Mouse (Mus musculus) cerebellum, adult 9-11 months (tissue): Measurements from ENCODE around the gene Taok2.

ENCODE experiments used
- DNase-seq: peaks from one replicate; pipeline ENCODE4 v3.0.0; 2022

Taok2 gene

DNA sequence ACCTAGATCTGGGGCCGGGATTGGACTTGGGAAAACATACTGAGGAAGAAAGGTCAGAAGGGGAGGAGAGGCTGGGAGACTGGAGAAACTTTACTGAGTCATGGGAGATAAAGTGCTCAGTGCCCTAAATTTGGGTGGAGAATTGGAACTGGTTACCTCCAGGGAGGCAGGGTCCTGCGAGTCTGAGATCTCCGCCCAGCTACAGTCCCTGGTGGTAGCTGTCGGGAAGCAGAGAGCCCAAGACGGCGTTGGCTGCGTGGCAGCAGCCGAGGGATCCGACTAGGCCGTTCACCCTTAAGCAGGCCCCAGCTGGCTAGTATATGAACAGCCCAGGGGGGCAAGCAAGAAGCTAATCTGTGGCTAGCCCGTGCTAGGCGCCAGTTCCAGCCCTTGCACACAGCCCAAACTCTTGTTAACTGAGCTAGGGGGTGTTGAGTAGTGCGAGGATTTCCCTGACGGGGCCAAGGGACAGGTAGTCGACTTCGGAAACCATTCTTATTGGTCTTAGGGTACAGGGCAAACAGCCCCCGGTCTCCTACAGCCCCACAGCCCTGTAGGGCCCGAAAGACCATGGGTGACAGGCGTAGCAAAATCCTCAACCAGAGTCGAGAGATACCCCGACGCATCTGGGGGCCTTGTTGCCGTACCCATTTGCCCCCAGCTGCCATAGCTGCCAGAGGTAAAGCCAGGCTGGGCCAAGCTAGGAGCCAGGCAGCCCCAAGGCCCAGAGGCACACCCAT lies 14.6 kb downstream of the Taok2 start:
- DNase-seq = no peak

DNA sequence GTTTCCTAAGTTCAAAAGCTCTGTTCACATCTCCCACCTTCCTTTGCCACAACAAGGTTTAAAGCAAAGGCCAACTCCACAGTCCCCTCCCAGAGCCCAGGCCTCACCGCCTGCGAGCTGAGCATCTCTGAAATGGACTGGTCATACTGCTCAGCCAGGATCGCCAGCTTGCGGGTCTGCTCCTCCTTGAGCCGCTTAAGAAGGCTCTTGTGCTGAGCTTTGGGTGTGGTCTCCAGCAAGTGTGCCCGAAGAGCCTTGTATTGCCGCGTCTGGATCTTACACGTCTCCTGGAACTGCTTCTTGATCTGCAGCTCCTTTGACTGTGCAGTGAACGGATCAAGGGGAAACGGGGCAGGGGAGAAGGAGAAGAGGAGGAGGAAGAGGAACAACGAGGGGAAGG lies 16.5 kb downstream of the Taok2 start:
- DNase-seq = no peak

DNA sequence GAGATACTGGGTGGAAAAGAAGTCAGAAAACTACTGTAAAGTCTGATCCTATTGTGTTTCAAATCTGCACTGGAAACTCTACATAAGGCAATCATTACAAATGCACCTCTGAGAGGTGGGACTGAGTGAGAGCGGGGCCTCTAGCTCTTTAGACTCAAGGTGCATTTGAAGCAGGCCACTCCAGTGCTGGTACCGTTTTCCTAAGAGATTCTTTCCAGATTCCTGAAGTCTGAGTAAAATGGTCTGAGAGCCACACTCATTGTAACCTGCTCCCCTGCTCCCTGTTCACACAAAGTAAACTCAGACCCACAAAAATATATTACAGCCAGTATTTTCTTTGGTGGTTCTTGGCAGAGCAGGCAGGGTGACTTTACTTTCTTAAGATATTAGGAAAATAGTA lies 17.0 kb downstream of the Taok2 start:
- no peak for DNase-seq

DNA sequence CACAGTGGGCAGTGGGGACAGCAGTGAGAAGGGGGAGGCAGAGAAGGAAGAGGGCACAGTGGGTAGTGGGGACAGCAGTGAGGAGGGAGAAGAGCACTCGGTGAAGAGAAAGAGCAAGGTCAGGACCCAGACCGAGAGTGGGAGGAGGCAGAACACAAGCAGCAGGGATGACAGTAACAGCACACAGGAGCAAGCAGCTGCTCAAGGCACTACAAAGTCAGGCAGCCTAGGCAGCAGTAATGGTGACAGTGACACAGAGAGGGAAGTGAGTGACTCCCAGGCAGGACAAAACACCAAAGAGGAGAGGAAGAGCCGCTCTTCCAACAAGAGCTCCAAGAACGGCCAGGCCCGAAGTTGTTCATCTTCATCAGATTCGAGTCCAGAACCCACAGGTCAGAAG lies 20.7 kb downstream of the Taok2 start:
- no peak for DNase-seq

DNA sequence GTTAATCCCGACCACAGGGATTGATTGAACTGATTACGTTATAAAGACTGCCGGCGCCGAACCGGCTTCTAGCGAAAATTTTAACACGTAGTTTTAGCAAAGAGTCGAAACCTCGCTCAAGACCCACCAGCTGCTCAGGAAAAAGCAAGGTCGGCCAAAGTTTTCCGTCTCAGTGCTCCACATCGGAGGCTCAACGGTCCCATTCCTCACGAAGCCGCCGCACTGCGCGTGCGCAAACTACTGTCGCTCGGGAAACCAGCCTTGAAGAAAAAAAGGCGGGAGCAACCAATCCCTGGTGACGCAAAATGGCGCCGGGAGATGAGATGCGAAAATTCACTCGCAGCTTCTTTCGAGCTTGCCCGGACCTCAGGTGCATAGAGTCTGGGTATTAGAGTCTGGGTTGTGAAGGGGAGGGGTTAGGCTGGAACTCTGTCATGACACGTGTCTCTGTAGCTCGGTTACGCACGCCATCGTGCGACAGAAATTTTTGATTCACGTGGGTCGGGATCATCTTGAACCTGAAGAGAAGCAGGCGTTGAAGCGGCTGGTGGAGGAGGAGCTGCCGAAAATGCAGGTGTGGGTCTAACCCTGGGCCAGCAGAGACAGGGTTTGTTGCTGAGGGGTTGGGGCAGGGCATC lies 22.2 kb downstream of the Taok2 start, which contains the start of gene Ino80e:
Ino80e (minus strand) TSS at position 231 of the 638 bp plus-strand sequence.
- peak; percentile 95 for DNase-seq

DNA sequence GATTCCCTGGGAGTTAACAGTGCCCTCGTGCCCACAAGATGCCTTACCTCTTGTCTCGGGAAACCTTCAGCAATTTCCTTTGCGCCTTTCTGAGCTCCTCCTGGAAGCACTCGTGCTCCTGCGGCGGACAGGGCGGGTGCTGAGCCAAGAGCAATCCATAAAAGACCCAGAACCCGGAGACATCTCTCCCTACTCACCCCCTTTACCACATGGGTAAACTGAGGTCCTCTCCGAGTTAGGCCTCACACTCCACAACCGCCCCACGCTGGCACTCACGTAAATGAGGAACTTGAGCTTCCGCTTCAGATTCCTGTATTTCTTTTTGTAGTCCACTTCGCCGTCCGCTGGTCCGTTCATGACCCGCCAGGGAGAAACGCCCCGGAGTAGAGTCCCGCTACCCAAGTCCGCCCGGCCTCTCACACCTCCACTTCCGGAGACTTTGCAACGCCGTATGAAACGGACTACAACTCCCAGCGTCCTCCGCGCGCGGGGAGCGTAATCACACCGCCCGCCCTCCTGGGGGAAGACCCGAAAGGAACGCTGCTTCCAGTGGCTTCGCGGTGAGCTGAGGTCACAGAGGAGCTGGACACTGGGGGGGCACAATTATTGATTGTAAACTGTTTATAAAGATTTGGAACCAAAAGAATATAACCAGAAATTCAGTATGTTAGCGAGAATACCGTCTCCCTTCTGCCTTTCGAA lies 22.9 kb downstream of the Taok2 start, which contains the start of gene Hirip3:
Hirip3 (plus strand) TSS at position 544 of the 702 bp plus-strand sequence.
- peak; percentile 95 for DNase-seq

DNA sequence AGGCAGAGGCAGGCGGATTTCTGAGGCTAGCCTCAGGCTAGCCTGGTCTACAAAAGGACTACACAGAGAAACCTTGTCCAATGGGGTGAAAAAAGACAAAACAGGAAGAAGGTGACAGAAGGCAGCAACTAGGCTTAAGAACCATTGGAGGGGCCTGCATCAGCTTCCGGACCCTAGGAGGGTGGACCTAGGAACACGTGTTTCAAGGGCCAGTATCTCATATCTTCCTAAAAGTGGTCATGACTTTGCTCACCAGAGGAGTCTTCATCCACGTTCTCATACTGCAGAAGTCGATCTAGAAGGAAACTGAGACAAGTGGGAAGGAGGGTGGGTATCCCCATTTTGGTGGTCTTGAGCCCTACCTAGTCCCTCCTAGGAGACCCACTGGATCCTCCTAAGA lies 23.5 kb downstream of the Taok2 start:
- no peak for DNase-seq

DNA sequence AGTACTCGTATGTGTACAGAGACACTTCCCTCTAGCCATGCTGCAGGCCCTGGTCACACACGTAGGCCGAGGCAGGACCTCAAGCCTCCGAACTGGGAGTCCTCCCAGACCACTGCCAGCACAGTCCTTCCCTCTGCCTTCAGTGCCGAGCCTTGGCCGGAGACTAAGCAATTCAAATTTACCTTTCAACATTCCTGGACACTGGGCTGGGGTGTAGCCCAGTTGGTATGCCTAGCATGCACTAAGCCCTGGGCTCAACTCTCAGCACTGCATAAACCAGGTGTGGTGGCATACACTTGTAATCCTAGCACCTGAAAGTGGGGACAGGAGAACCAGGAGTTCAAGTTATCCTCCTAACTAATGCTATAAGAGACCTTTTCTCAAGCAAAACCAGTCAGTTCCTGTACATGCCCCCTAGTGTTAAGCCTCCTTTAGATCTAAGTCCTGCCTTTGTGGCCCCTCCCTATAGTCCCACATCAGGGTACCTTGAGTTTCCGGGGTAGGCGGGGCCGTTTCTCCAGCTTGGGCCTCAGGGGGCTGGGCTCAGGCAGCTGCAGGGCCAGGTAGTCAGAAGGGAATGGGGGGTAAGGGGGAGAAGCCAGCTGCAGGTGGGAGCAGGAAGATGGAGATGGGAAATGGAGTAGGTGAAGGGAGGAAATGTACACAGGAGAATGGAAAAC lies 27.6 kb downstream of the Taok2 start:
- DNase-seq = peak; percentile 21

DNA sequence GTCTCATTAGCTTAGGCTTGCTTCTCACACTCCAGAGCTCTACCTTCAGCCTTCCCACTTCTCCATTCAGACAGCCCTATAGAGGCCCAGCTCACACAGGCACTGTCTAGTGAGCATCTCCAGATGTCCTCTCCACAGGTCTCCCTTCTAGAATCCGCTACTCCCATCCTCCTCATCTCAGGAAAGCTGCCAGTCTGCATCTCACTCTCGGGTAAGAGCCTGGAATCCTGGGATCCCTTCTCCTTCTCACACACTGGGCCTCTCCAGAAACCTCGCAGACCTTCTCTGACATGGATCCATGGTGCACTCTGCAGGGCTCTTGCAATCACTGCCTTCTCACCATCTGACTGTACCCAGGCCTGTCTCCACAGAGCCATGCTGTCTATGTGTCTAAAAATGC lies 28.9 kb downstream of the Taok2 start:
- DNase-seq = peak; percentile 68

DNA sequence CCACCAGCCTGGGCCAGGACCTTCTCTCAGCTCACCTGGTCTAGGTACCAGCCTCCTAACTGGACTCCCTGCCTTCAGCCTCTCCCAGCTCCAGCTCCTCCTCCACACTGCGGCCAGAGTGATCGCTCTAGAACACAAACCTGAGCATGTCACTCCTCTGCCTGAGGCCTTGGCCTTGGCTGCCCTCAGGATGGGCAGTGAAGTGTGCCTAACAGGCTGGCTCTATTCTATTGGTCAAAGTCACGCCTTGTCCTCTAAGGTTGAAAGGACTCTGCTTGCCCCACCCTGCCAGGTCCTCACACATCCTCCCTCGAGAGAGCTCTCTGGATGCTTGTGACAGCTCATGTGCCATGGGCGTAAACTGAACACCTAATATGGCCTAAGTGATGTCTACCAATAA lies 31.0 kb downstream of the Taok2 start:
- peak; percentile 32 for DNase-seq

DNA sequence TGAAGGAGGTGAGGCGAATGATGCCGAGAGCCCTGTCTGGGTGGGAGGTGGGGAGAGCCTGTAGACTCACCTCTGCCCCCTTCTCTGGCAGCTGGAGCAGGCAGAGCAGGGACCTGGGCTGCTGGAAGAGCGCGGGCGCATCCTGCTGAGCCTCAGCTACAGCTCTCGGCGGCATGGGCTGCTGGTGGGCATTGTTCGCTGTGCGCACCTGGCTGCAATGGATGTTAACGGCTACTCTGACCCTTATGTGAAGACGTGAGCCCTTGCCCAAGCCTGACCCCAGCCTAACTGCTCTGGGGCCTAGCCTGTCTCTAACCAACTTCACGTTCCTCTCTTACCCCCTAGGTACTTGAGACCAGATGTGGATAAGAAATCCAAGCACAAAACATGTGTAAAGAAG lies 33.3 kb downstream of the Taok2 start:
- peak; percentile 16 for DNase-seq

DNA sequence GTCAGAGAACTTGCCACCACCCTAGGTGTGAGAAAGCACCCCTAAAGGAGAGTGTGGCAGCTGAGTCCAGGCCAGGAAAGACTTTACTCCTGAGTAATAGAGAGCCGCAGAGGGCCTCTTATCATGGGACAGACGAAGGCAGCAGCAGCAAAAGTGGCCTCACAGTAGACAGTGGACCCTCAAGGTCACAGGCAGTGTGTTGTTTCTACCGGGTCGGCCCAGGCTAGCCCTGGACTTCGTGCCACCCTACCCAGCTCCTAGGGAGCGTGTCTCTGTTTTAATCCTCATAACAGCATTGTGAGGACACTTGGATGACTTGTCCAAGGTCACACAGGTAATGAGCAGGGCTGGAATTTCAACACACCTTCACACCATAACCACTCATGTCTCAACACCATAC lies 34.3 kb downstream of the Taok2 start:
- DNase-seq = no peak

DNA sequence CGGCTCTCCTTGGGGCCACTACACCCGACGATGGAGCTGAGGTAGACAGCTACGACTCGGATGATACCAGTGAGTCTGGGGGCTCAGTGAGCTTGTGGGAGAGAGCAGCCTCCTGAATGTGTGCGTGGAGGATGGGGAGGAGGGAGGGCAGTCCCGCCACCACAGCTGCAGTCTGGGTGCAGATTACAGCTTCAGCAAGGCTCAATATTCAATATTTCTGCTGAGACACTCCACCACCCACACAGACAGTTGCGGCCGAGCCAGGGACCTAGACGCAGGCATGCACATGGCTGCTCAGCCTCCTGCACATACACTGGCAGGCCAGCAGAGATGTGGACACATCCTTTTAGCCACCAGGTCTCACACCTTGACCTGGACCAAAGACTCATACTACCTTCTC lies 35.7 kb downstream of the Taok2 start:
- peak; percentile 18 for DNase-seq

DNA sequence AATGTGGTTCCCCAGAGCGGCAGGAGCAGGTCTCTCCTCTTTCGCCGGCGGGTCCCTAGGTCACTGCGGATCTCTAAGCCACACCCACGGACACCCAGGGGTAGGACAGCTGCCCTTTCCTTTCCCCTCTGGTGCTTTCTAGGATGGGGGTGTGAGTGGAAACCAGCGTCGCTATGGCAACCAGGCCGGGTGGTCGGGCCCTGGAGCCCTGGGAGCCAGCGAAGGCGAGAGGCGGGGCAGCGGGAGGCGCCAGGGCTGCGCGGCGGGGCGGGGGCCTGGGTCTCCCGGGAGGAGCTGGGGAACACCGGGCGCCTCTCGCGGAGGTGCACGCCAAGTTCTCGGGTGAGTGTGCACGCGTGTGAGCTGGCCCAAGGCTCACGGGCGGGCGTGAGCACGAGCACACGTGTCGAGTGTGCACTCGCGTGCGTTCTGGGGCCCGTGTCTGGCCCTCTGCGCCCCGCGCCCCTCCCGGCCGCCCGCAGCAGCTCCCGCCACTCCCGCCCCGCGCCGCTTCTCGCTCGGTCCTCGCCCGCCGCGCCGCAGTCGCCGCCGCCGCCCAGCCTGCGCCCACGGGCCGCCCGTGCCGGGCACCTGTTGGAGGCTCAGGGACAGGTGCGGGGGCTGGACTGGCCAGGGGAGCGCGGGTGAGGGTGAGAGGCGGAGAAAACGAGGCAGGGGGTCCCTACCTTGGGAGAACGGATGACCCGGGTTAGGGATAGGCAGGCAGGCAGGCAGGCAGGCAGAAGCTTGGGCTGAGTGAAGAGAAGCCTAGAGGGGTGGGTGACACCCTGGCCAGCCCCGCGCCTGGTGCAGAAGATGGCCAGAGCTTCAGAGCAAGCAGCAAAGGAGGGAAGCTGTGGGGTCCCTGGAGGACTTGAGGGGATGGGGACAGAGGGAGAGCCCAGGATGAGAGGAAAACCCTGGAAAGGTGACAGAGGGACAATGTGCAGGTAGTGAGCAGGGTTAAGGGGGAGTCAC lies 36.8 kb downstream of the Taok2 start:
- peak; percentile 39 for DNase-seq

DNA sequence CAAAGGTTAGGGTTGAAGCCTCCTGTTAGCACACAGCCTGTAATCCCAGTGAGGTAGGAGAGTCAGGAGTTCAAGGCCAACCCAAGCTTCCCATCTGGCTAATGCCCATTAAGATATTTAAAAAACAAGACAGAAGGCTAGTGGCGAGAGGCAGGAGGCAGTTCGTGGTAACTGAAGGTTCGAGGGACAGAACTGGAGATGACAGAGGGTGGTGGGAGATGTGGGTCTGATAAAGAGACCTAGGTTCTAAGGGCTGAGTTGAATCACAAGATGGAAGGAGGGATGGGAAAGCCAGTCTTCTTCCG lies 37.4 kb downstream of the Taok2 start, which contains the start of gene Doc2a:
Doc2a (plus strand) TSS at position 301 of the 305 bp plus-strand sequence.
- no peak for DNase-seq

DNA sequence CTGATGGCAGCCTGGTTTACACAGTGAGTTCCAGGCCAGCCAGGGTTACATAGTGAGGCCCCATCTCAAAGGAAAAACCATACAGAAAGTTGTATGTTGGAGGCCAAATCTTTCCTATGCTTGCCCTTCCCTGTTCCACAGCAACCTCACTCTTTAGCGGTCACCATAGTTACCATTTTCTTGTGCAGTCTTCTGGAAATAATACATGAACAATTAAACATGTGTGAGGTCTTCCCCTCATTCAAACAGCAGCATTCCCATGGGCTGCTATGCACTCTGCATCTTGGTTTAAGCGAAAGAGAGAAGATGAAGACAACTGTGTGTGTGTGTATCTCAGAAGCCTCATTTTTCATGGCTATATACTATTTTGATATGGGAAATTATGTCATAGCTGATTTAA lies 39.0 kb downstream of the Taok2 start:
- no peak for DNase-seq

DNA sequence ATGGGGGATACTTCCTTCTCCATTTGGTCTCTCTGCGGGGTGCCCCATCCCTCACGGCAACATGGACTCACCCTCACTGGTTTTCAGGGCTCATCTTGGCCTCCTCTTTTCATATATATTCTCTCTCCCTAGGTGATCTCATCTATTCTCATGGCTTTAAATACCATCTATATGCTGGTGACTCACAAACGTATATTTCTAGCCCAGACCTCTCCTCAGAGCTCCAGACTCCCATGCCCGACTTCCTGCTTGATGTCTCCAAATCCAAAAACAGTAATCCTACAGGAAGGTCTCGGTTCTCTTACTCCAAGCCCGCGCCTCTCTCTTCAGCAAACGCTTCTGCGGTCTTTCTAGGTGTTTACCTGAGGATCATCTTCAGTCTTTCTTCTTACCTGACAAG lies 41.2 kb downstream of the Taok2 start:
- DNase-seq = no peak

DNA sequence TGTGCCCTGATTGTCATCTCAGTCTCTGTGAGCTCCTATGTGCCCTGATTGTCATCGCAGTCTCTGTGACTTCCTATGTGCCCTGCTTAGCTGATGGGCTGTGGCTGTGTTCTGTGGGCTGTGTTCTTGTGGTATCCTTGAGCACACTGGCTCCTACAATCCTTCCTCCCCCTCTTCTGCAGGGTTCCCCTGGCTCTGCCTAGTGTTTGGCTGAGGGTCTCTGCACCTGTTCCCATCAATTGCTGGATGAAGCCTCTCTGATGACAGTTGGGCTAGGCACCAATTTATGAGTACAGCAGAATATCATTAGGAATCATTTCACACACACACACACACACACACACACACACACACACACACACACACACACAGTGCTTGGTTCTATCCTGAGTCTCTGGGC lies 51.2 kb downstream of the Taok2 start:
- DNase-seq = no peak

DNA sequence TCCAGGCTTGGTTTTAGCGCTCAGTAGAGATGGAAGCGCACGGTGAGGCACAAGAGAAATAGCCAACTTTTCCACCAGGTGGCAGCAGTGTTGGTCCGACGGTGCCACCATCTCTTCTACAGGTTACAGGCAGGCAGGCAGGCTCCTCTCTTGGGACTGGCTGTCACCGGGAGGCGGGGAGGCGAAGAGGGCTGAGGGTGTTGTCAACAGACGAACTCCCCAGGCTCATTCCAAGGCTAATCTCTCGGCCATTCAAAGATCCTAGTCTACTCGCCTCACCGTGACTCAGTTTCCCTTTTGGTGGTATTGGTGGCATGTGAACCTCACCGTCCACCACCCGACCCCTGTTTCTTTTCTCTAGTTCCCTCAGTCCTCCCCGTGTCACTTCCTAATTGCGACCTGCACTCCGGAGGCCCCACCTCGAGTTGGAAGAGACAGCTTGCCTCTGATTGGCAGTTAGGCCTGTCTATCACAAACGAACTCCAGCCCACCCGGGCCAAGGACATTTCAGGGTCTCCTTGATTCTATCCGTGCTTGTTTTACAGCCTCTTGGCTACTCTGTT lies 52.4 kb downstream of the Taok2 start:
- DNase-seq = peak; percentile 87

DNA sequence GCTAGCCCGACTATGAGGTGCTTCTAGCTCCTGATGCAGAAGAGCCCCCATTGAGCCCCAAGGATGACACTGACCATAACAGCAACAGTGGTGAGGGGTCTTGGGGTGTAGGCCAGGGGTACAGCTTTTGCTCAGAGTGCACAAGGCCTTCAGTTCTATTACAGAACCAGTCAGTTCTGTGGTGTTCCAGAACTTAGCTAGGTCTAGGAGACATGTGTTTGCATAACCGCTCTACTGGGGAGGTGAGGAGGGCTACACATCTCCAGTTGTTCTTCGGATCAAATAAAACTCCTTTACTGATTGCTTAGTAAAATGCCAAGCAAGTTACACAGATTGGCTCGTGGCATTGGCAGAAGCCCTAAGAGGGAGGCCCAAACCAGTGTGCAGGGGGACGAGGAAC lies 53.0 kb downstream of the Taok2 start, which contains the start of gene 4930451I11Rik:
4930451I11Rik (minus strand) TSS at position 101 of the 400 bp plus-strand sequence.
- peak; percentile 37 for DNase-seq

DNA sequence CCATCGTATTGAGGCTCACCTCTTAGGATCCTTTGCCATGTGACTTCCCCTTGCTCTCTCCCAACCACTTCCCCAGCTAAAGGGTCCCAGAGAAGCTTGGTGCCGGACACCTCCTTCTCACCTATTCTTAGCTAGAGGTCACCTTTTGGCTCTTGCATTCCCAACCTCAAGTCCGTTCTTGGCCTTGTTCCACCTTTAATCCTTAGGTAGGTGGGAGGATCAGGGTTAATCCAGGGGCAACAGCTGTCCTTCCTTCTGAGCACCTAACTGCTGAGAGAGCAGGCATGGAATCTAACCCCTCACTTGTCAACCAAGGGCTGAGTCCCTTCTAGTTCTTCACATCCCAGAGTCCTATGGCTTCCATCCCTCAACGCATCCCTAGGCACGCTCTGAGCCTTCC lies 58.6 kb downstream of the Taok2 start:
- DNase-seq = no peak

DNA sequence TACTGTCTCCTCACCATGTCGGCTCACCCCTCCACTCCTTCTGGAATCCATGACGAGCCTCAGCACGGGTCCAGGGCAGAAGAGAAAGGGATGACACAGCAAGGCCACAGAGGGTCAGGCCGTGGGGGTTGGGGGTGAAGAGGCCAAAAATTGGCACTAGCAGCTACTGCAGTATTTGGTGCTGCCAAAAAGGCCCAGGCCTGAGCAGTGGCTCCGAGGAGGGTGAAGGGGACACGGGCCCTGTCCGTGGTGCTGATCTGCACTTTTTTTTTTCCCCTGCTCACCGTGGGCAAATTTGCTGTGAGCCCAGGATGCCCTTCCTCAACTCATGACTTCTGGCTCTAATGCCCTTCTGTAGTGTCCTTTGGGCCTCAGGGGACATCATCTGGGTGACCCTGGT lies 59.1 kb downstream of the Taok2 start:
- DNase-seq = peak; percentile 59
